Mouse (Mus musculus) hindbrain, embryonic 12.5 days (tissue): ENCODE measurements around the gene Tet3. TPM values are rescaled to one million over a fixed set of nuclear protein-coding genes. Genes with fewer than 3 reads are reported as not detected.

Source experiments
- ATAC-seq: fragments of 200-750 bp; cut with Nextera tagmentation; 2 replicates; pipeline ENCODE4 v1.8.0; 2017; ENCODE audit warnings: moderate TSS enrichment; ENCODE audit not compliant: low FRiP score
- H3K27ac ChIP-seq: fragments of 300-500 bp; sonication (generic); 2 replicates; pipeline ENCODE4 v1.5.1; 2016; ENCODE audit warnings: mild to moderate bottlenecking
- H3K27me3 ChIP-seq: fragments of 300-500 bp; sonication (generic); 2 replicates; pipeline ENCODE4 v1.6.1; 2016; ENCODE audit warnings: mild to moderate bottlenecking
- H3K36me3 ChIP-seq: fragments of 300-500 bp; sonication (generic); 2 replicates; pipeline ENCODE4 v1.6.1; 2016; ENCODE audit warnings: mild to moderate bottlenecking
- H3K4me1 ChIP-seq: fragments of 300-500 bp; sonication (generic); 2 replicates; pipeline ENCODE4 v1.6.1; 2016
- H3K4me2 ChIP-seq: fragments of 300-500 bp; sonication (generic); replicated peaks from 2 replicates; pipeline ENCODE4 v1.6.1; 2016; ENCODE audit warnings: mild to moderate bottlenecking
- H3K4me3 ChIP-seq: fragments of 300-500 bp; sonication (generic); 2 replicates; pipeline ENCODE4 v1.5.1; 2016; ENCODE audit warnings: mild to moderate bottlenecking
- H3K9ac ChIP-seq: fragments of 300-500 bp; sonication (generic); 2 replicates; pipeline ENCODE4 v1.6.1; 2016; ENCODE audit warnings: mild to moderate bottlenecking, moderate library complexity
- H3K9me3 ChIP-seq: fragments of 300-500 bp; sonication (generic); replicated peaks from 2 replicates; pipeline ENCODE4 v1.6.1; 2016; ENCODE audit warnings: mild to moderate bottlenecking
- WGBS: fragments of 180-500 bp; shearing (Covaris S2); methylation state at CpG from one replicate; pipeline ENCODE4 v1.1.7; 2016; 5-methylcytosine and 5-hydroxymethylcytosine counted together
- polyA plus RNA-seq: library from polyadenylated mRNA; unstranded; fragments of >200 nt; fragmentation: Nextera tagmentation; extraction: Ambion mirVana; gene quantifications from 2 replicates; pipeline ENCODE4 v1.2.1, GENCODE M21; 2016

Gene Tet3
- polyA plus RNA-seq, 1 experiment from 2014 or later: 63.9 TPM

DNA sequence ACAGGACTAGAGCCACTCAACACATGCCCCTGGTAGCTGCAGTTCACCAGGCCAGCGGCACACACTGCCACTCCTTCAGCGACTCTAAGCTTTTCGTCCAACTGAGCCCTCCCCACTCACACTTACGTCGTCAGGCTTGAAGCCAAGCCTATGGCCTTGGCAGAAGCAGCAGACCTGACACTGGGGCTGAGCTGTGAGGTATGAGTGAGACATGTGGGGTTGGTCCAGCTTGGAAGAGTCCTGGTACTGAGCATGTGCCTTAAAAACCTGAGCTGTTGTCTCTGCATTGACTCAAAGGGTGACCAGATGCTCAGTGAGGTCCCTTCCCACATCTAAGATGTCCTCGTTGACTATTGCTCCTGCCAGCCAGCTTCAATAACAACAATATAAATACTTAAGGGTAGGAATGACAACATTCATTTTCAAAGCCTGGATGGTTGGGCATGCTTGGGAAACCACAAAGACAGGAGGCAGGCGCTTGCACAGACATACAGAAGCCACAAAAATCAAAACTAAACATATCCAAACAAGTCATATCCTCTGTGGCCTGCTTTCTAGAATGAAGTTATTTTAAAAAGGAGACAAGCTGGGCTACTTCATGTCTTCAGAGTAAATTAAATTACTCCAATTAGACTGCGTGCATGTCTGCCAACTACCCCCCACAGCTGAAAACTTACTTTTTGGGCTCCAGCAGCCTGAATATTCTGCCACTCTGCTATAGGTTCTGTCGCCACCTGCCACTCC lies 37.3 kb upstream of the Tet3 start:
- H3K9me3 ChIP-seq: no peaks in the 10 kb centered on the region
- no peak overlapping the region for H3K4me3 ChIP-seq
- H3K4me2 ChIP-seq: no peak overlapping the region
- no peak overlapping the region for H3K27ac ChIP-seq
- no peak overlapping the region for H3K9ac ChIP-seq
- no peak for ATAC-seq
- 91% methylated on average over 9 of the region's 9 CpGs for WGBS
- H3K36me3 ChIP-seq: peaks cover 24% of the 10 kb centered on the region
- no peaks in the 10 kb centered on the region for H3K27me3 ChIP-seq
- H3K4me1 ChIP-seq: no peaks in the 10 kb centered on the region

GRCm38 (mm10) chr6:83490622-83491021 lies 31.7 kb upstream of the Tet3 start:
- H3K9me3 ChIP-seq: no peaks in the 10 kb centered on the region

DNA sequence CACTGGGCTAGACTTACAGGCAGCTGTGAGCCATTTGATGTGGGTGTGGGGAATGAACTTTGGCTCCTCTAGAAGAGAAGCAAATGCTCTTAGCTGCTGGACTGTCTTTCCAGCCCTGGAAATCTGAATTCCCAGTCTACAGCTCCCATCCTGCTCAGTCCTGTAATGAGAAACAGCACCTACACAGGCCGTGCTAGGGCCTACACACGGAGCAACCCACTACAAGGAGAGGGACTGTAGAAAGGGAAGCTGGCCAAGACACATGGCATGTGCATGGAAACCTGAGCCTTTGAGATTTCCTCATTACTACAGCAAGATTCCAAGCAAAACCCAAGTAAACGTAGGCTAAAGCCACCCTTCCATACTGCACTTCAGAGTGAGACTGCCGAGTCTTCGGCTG lies 29.3 kb upstream of the Tet3 start:
- ATAC-seq: no peak
- 91% methylated on average over 5 of the region's 5 CpGs for WGBS
- no peaks in the 10 kb centered on the region for H3K4me1 ChIP-seq
- H3K9ac ChIP-seq: no peak overlapping the region
- no peaks in the 10 kb centered on the region for H3K27me3 ChIP-seq
- no peaks in the 10 kb centered on the region for H3K9me3 ChIP-seq
- no peak overlapping the region for H3K4me2 ChIP-seq
- peaks cover 75% of the 10 kb centered on the region for H3K36me3 ChIP-seq
- H3K4me3 ChIP-seq: no peak overlapping the region
- H3K27ac ChIP-seq: no peak overlapping the region

More at GRCm38 (mm10) chr6:83490622-83491021, 31.7 kb upstream of the Tet3 start:
- WGBS: 85% methylated on average over 4 of the region's 4 CpGs
- no peak for ATAC-seq
- Histone ChIP-seq H3K4me1 (no peaks in the 10 kb centered on the region), H3K9ac (no peak overlapping the region), H3K27ac (no peak overlapping the region), H3K36me3 (peaks cover 69% of the 10 kb centered on the region), H3K4me2 (no peak overlapping the region), H3K4me3 (no peak overlapping the region), H3K27me3 (no peaks in the 10 kb centered on the region)

DNA sequence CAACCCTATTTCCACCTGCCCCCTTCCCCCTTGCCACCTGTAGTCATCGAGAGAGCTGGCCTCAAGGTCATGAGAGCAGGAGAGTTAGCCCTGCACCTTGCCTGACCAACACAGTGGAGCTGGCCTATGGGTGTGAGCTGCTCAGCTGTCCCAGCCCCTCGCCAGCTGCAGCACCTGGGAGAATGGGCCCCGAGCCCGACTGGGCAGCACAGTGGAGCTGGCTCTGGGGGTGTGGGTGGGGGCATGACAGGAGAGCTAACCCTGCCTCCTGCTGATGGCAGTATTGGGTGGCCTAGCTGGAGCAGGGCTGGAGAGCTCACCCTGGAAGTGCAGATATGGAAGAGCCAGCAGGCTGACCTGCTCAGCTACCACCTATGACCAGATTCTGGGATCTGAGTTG lies 28.4 kb upstream of the Tet3 start:
- no peaks in the 10 kb centered on the region for H3K9me3 ChIP-seq
- no peaks in the 10 kb centered on the region for H3K4me1 ChIP-seq
- H3K4me3 ChIP-seq: no peak overlapping the region
- H3K36me3 ChIP-seq: peaks cover 82% of the 10 kb centered on the region
- no peaks in the 10 kb centered on the region for H3K27me3 ChIP-seq
- 92% methylated on average over 4 of the region's 4 CpGs for WGBS
- H3K4me2 ChIP-seq: no peak overlapping the region
- H3K27ac ChIP-seq: no peak overlapping the region
- H3K9ac ChIP-seq: no peak overlapping the region
- no peak for ATAC-seq

GRCm38 (mm10) chr6:83485854-83486253 lies 27.0 kb upstream of the Tet3 start:
- Histone ChIP-seq H3K4me1 (no peaks in the 10 kb centered on the region), H3K4me3 (no peak overlapping the region), H3K27me3 (no peaks in the 10 kb centered on the region), H3K4me2 (no peak overlapping the region), H3K36me3 (peaks cover 88% of the 10 kb centered on the region), H3K9ac (no peak overlapping the region), H3K9me3 (no peaks in the 10 kb centered on the region), H3K27ac (no peak overlapping the region)
- no peak for ATAC-seq
- 67% methylated on average over 4 of the region's 4 CpGs for WGBS

- Histone ChIP-seq H3K4me3 (no peak overlapping the region), H3K9me3 (no peaks in the 10 kb centered on the region), H3K27ac (no peak overlapping the region), H3K36me3 (peaks cover 89% of the 10 kb centered on the region), H3K4me1 (no peaks in the 10 kb centered on the region), H3K27me3 (no peaks in the 10 kb centered on the region), H3K9ac (no peak overlapping the region), H3K4me2 (no peak overlapping the region)
- no peak for ATAC-seq
- WGBS: 93% methylated on average over 7 of the region's 7 CpGs
These were observed 24.9 kb upstream of the Tet3 start for GRCm38 (mm10) chr6:83483776-83484175.

DNA sequence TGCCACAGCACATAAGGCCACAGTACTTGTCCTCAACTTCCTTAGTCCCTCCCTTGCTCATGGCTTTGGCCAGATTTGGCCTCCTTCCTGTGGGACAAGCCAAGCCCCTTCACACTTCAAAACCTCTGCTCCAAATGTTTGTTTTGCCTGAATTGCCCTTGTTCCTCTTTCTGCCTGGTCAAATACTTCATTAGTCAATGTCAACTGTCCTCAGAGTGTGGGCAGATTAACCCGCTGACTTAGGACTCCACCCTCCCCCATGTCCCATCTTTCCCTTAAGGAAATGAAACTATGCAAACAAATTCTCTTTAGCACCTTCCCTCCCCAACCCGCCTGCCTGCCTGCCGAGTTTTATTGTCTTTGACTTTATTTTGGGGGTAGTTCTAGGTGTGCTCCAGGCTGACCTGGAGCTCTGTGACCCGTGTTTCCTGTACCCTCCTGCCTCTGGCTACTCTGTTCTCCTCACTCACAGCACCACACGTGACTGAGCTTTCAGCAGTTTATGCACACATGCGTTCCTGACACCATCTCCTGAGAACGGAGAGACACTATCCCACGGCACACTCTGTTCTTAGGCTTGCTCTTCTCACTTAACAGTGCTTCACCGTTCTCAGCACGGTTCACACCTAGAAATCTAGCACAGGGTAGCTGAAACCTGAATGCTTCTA lies 23.7 kb upstream of the Tet3 start:
- WGBS: 73% methylated on average over 10 of the region's 10 CpGs
- Histone ChIP-seq H3K9me3 (no peaks in the 10 kb centered on the region), H3K4me2 (no peak overlapping the region), H3K4me1 (no peaks in the 10 kb centered on the region), H3K4me3 (no peak overlapping the region), H3K36me3 (peaks cover 84% of the 10 kb centered on the region), H3K27me3 (no peaks in the 10 kb centered on the region), H3K9ac (no peak overlapping the region), H3K27ac (no peak overlapping the region)
- ATAC-seq: no peak

- Histone ChIP-seq H3K36me3 (peaks cover 62% of the 10 kb centered on the region), H3K4me1 (0 out of 2 replicates have a peak, but pooled peaks cover 5% of the 10 kb centered on the region), H3K27me3 (no peaks in the 10 kb centered on the region), H3K27ac (no peak overlapping the region), H3K9me3 (no peaks in the 10 kb centered on the region), H3K4me3 (no peak overlapping the region), H3K4me2 (no peak overlapping the region), H3K9ac (no peak overlapping the region)
- ATAC-seq: no peak
- WGBS: 95% methylated on average over 6 of the region's 6 CpGs
These were observed 21.3 kb upstream of the Tet3 start for GRCm38 (mm10) chr6:83480019-83480655.

DNA sequence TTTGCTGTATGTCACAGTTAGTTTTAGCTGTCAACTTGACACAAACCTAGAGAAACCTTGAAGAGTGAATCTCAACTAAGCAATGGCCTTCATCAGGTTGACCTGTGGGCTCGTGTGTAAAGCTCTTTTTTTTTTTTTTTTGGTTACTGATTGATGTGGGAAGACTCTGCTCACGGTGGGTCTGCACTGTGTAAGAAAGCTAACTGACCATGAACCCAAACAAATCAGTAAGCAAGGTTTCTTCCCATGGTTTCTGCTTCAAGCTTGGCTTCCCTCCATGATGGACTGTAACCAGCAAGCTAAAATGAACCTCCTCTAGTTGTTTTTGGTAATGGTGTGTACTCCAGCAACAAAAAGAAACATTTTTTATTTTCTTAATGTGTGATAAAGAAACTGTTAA lies 20.3 kb upstream of the Tet3 start:
- Histone ChIP-seq H3K27me3 (0 out of 2 replicates have a peak, but pooled peaks cover 2% of the 10 kb centered on the region), H3K27ac (no peak overlapping the region), H3K4me2 (no peak overlapping the region), H3K4me3 (no peak overlapping the region), H3K9me3 (no peaks in the 10 kb centered on the region), H3K4me1 (0 out of 2 replicates have a peak, but pooled peaks cover 5% of the 10 kb centered on the region), H3K36me3 (peaks cover 53% of the 10 kb centered on the region), H3K9ac (no peak overlapping the region)
- 82% methylated on average over 2 of the region's 2 CpGs for WGBS
- ATAC-seq: no peak

DNA sequence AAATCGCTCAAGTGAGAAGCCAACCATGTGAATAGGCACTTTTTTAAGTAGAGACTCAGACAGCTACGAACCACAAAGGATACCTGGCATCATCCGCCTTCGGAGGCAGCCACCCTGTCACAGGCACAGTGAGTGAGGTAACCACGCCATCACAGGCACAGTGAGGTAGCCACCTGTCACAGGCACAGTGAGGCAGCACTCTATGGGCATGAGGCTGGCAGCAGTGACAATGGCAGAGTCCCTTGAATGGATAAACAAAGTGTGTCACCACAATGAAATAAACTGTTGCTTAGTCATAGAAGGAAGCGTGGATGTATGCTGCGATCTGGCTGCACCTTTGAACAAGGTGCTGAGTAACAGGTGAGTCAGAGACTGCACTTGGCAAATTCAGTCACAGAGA lies 19.7 kb upstream of the Tet3 start:
- Histone ChIP-seq H3K36me3 (peaks cover 49% of the 10 kb centered on the region), H3K27me3 (0 out of 2 replicates have a peak, but pooled peaks cover 2% of the 10 kb centered on the region), H3K9me3 (no peaks in the 10 kb centered on the region), H3K4me2 (no peak overlapping the region), H3K9ac (no peak overlapping the region), H3K4me3 (no peak overlapping the region), H3K27ac (no peak overlapping the region), H3K4me1 (0 out of 2 replicates have a peak, but pooled peaks cover 5% of the 10 kb centered on the region)
- 96% methylated on average over 7 of the region's 7 CpGs for WGBS
- no peak for ATAC-seq

DNA sequence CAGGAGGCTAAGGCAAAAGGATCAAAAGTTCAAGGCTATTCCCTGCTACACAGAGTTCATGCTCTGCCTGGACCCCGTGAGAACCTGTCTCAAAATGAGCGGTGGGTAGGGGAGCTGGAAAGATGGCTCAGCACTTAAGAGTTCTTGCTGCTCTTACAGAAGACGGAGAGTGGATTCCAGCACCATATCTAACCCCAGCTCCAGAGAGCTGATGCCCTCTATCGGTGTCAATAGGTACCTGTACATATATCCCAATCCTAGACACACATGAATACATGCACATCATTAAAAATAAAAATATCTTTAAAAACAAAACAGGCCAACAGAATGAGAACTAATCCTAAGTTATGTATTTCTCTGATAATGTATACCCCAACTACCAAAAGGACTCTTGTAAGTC lies 19.3 kb upstream of the Tet3 start:
- Histone ChIP-seq H3K4me3 (no peak overlapping the region), H3K27me3 (0 out of 2 replicates have a peak, but pooled peaks cover 2% of the 10 kb centered on the region), H3K36me3 (peaks cover 48% of the 10 kb centered on the region), H3K4me2 (no peak overlapping the region), H3K9me3 (no peaks in the 10 kb centered on the region), H3K27ac (no peak overlapping the region), H3K9ac (no peak overlapping the region), H3K4me1 (0 out of 2 replicates have a peak, but pooled peaks cover 5% of the 10 kb centered on the region)
- WGBS: 68% methylated on average over 4 of the region's 4 CpGs
- ATAC-seq: no peak

- Histone ChIP-seq H3K36me3 (peaks cover 21% of the 10 kb centered on the region; the same call in 1 of the 2 replicates), H3K27ac (no peak overlapping the region), H3K9ac (no peak overlapping the region), H3K9me3 (no peaks in the 10 kb centered on the region), H3K27me3 (0 out of 2 replicates have a peak, but pooled peaks cover 2% of the 10 kb centered on the region), H3K4me1 (0 out of 2 replicates have a peak, but pooled peaks cover 5% of the 10 kb centered on the region), H3K4me3 (no peak overlapping the region), H3K4me2 (no peak overlapping the region)
- ATAC-seq: no peak
- 79% methylated on average over 7 of the region's 7 CpGs for WGBS
These were observed 16.5 kb upstream of the Tet3 start for GRCm38 (mm10) chr6:83475431-83475830.
